Mouse (Mus musculus): ENCODE data around the gene Cuta. TPM values are rescaled to one million over a fixed set of nuclear protein-coding genes. Genes with fewer than 3 reads are reported as not detected.
"Not testable (repeated sequence)": the region's sequence is repeated elsewhere in the genome, so short reads cannot be mapped to it uniquely, and the experiment has no call there.

The Cuta gene
- total and polyA plus RNA-seq, 2 experiments from 2014 or later: 44.4 to 147 TPM

DNA sequence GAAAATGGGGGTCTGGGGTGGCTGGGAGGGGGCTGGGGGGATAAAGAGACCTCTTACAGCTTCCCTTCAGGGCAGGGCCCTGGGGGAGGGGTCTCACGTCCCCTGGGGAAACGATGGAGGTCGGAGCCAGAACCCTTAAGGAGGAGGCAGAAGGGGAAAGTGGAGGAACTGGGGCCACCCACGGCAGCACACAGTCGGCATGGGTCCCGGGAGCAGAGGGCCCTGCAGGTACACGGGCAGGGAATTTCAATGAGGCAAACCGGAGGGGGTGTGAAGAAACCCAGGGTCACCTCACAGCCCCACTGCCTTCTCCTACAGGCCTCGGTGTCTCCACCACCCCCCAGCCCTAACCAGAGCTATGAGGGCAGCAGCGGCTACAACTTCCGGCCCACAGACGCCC is 2.9 kb downstream of the Cuta start:
- H3K9me3 ChIP-seq (ENCODE audit: low read length): no peaks in the 10 kb centered on the region
- H3K27ac ChIP-seq (ENCODE audit: low read depth, low read length): no peak overlapping the region
- H3K36me3 ChIP-seq (ENCODE audit: insufficient read depth): peaks cover 26% of the 10 kb centered on the region
- 84% methylated on average over 12 of the region's 12 CpGs for WGBS
- H3K9ac ChIP-seq: no peak overlapping the region
- DNase-seq (no peak), ATAC-seq (no peak)
- H3K4me3 ChIP-seq (ENCODE audit: low read depth, low read length): no peak overlapping the region
- H3K27me3 ChIP-seq (ENCODE audit: insufficient read depth, low read length): no peaks in the 10 kb centered on the region
- H3K4me2 ChIP-seq (ENCODE audit: low read depth): no peak overlapping the region
- H3K4me1 ChIP-seq (ENCODE audit: insufficient read depth): peaks cover 9% of the 10 kb centered on the region
- TF ChIP-seq CTCF (IDR thresholded peaks at IDR 0.05; ENCODE audit: low read depth): no peak

DNA sequence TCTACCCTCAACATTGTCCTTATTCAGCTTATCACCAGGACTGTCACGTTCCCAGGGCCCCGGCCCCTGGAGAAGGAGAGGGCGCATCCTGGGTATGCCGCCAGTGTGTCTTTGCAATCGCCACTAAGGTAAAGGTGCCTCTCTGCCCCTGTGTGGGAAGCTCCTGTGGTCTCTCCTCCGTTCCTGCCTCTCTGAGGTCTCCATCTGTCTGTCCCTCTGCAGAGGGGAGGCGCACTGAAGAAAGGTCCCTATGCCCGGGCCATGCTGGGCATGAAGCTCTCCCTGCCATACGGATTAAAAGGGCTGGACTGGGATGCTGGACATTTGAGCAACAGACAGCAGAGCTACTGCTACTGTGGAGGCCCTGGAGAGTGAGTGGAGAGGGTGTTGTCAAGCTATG is 4.3 kb downstream of the Cuta start:
- TF ChIP-seq CTCF (IDR thresholded peaks at IDR 0.05; ENCODE audit: low read depth): no peak
- H3K9ac ChIP-seq: no peak overlapping the region
- H3K4me2 ChIP-seq (ENCODE audit: low read depth): no peak overlapping the region
- no peak overlapping the region for H3K27ac ChIP-seq (ENCODE audit: low read depth, low read length)
- ATAC-seq (no peak), DNase-seq (no peak)
- H3K36me3 ChIP-seq (ENCODE audit: insufficient read depth): peaks cover 26% of the 10 kb centered on the region
- no peaks in the 10 kb centered on the region for H3K27me3 ChIP-seq (ENCODE audit: insufficient read depth, low read length)
- H3K4me1 ChIP-seq (ENCODE audit: insufficient read depth): peaks cover 5% of the 10 kb centered on the region
- no peak overlapping the region for H3K4me3 ChIP-seq (ENCODE audit: low read depth, low read length)
- WGBS: 87% methylated on average over 9 of the region's 9 CpGs
- no peaks in the 10 kb centered on the region for H3K9me3 ChIP-seq (ENCODE audit: low read length)

DNA sequence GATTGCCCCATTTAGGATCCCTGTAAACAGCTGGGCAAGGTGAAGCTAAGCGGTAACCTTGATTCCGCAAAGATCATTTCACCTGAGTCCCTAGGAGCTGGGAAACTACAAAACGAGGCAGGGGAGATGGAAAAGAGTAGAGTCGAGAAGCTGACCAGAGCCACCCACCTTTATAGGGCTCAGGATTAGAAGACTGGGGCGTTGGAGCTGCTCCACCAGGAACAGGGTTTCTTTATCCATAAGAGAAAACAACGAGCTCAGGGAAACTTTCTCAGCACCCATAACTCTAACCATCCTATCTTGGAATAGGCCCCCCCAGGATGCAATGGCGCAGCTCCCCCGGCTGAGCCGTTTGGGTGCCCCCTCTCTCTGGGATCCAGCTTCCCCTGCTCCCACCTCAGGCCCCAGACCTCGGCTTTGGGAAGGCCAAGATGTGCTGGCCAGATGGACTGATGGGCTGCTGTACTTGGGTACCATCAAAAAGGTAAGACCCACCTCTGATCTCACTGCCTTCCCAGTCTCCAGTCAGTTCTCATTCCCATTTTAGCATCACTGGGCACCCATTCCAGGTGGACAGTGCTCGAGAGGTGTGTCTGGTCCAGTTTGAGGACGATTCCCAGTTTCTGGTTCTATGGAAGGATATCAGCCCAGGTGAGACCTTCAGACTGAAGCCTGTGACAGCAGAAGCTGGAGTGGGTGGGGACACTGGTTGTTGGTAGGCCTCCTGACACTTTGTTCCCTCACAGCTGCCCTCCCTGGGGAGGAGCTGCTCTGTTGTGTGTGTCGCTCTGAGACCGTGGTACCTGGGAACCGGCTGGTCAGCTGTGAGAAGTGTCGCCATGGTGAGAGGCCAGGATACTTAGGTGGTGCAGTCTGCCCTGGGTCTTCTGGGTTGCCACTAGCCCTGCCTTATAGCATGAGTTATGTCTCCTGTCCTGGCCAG is 5.2 kb downstream of the Cuta start:
- no peaks in the 10 kb centered on the region for H3K27me3 ChIP-seq (ENCODE audit: insufficient read depth, low read length)
- peak overlapping the region; percentile 64; the same call in 1 of the 2 replicates for H3K9ac ChIP-seq
- peak overlapping the region; percentile 72 for H3K4me3 ChIP-seq (ENCODE audit: low read depth, low read length)
- H3K4me2 ChIP-seq (ENCODE audit: low read depth): peak overlapping the region; percentile 75
- no peak for DNase-seq
- 82% methylated on average over 16 of the region's 16 CpGs for WGBS
- TF ChIP-seq CTCF (IDR thresholded peaks at IDR 0.05; ENCODE audit: low read depth): no peak
- H3K27ac ChIP-seq (ENCODE audit: low read depth, low read length): no peak overlapping the region
- peaks cover 5% of the 10 kb centered on the region for H3K4me1 ChIP-seq (ENCODE audit: insufficient read depth)
- no peaks in the 10 kb centered on the region for H3K9me3 ChIP-seq (ENCODE audit: low read length)
- H3K36me3 ChIP-seq (ENCODE audit: insufficient read depth): peaks cover 26% of the 10 kb centered on the region
- no peak for ATAC-seq

DNA sequence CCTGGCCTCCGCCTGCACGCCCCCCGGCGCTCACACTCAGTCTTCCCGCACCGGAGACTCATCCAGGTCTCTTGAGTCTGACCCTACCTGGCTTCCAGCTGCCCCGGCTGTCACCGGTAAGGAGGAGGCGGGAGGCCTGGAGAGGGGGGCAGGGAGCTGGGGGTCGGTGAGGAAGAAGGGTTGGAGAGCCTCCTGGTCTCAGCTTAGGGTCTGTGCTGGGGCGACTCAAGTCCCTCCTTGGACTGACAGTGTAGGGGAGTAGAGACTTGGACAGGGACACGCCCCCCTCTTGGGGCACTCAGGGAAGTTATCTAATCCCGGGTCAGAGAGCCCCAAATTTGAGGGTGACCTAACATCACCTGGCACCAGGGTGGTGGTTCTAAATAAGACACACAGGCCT is 6.0 kb downstream of the Cuta start:
- H3K27ac ChIP-seq (ENCODE audit: low read depth, low read length): peak overlapping the region; percentile 86
- ATAC-seq (no peak), DNase-seq (no peak)
- TF ChIP-seq CTCF (IDR thresholded peaks at IDR 0.05; ENCODE audit: low read depth): no peak; the same call in 1 of the 2 replicates
- H3K27me3 ChIP-seq (ENCODE audit: insufficient read depth, low read length): no peaks in the 10 kb centered on the region
- H3K4me3 ChIP-seq (ENCODE audit: low read depth, low read length): peak overlapping the region; percentile 72
- H3K4me2 ChIP-seq (ENCODE audit: low read depth): peak overlapping the region; percentile 75
- peaks cover under 1% of the 10 kb centered on the region; the same call in 1 of the 2 replicates for H3K4me1 ChIP-seq (ENCODE audit: insufficient read depth)
- WGBS: 8% methylated on average over 12 of the region's 13 CpGs
- H3K9ac ChIP-seq: peak overlapping the region; percentile 64
- peaks cover 28% of the 10 kb centered on the region for H3K36me3 ChIP-seq (ENCODE audit: insufficient read depth)
- H3K9me3 ChIP-seq (ENCODE audit: low read length): no peaks in the 10 kb centered on the region

DNA sequence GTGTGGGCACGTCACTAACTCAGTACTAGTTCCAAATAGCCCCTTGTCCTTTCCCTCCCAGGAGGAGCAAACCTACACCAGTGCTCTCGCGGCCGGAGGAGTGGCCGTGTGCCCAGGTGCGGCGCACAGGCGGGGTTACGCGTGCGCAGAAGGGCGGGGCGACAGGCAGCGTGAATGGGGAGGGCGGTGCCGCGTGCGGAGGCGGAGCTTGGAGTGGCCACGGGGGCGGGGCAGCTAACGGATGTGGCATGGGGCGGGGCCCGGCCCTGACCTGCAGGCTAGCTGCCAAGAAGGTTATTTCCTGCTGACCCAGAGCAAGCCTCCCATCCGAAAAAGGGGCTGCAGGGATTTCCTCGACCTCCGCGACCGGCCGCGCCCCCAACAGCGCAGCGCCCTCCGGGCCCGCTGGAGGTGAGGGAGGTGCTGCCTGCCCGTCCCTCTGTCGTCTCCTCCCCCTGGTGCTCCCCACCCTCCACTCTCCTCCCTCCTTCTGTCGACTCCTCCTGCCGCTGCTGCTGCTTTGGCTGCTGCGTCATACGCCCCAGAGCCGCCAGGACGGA is 6.5 kb downstream of the Cuta start, which contains the start of gene Phf1:
Gene Phf1, plus strand, starts transcription at position 214 of the 560 bp plus-strand sequence.
- under 1% methylated on average over 33 of the region's 43 CpGs for WGBS
- Histone ChIP-seq H3K36me3 (ENCODE audit: insufficient read depth) (peaks cover 28% of the 10 kb centered on the region), H3K9me3 (ENCODE audit: low read length) (no peaks in the 10 kb centered on the region), H3K9ac (peak within 1 kb of the TSS; percentile 64), H3K27me3 (ENCODE audit: insufficient read depth, low read length) (no peaks in the 10 kb centered on the region), H3K27ac (ENCODE audit: low read depth, low read length) (peak within 1 kb of the TSS; percentile 86), H3K4me3 (ENCODE audit: low read depth, low read length) (peak within 1 kb of the TSS; percentile 72), H3K4me1 (ENCODE audit: insufficient read depth) (no peaks in the 10 kb centered on the region), H3K4me2 (ENCODE audit: low read depth) (peak within 1 kb of the TSS; percentile 75)
- ATAC-seq (peak; percentile 88), DNase-seq (peak; percentile 92)
- peak; percentile 13; the same call in 1 of the 2 replicates for TF ChIP-seq CTCF (IDR thresholded peaks at IDR 0.05; ENCODE audit: low read depth)

GRCm38 (mm10) chr17:26931795-26932194 is 7.6 kb downstream of the Cuta start:
- not testable (repeated sequence) for H3K4me1 ChIP-seq (ENCODE audit: insufficient read depth); ATAC-seq; H3K4me3 ChIP-seq (ENCODE audit: low read depth, low read length); H3K4me2 ChIP-seq (ENCODE audit: low read depth); H3K9ac ChIP-seq; H3K27me3 ChIP-seq (ENCODE audit: insufficient read depth, low read length); H3K9me3 ChIP-seq (ENCODE audit: low read length); H3K27ac ChIP-seq (ENCODE audit: low read depth, low read length)
- DNase-seq: peak; percentile 54
- WGBS: 63% methylated on average over 7 of the region's 7 CpGs
- peak; percentile 65 for TF ChIP-seq CTCF (IDR thresholded peaks at IDR 0.05; ENCODE audit: low read depth)
- H3K36me3 ChIP-seq (ENCODE audit: insufficient read depth): peaks cover 22% of the 10 kb centered on the region

GRCm38 (mm10) chr17:26925414-26925813 is 14.0 kb downstream of the Cuta start:
- H3K27ac ChIP-seq (ENCODE audit: low read depth, low read length); H3K4me3 ChIP-seq (ENCODE audit: low read depth, low read length); H3K27me3 ChIP-seq (ENCODE audit: insufficient read depth, low read length); H3K36me3 ChIP-seq (ENCODE audit: insufficient read depth); ATAC-seq; H3K9me3 ChIP-seq (ENCODE audit: low read length); H3K4me1 ChIP-seq (ENCODE audit: insufficient read depth); DNase-seq; H3K9ac ChIP-seq; H3K4me2 ChIP-seq (ENCODE audit: low read depth): not testable (repeated sequence)
- 98% methylated on average over 9 of the region's 9 CpGs for WGBS

GRCm38 (mm10) chr17:26922368-26922767 is 17.0 kb downstream of the Cuta start:
- H3K9me3 ChIP-seq (ENCODE audit: low read length): not testable (repeated sequence)

DNA sequence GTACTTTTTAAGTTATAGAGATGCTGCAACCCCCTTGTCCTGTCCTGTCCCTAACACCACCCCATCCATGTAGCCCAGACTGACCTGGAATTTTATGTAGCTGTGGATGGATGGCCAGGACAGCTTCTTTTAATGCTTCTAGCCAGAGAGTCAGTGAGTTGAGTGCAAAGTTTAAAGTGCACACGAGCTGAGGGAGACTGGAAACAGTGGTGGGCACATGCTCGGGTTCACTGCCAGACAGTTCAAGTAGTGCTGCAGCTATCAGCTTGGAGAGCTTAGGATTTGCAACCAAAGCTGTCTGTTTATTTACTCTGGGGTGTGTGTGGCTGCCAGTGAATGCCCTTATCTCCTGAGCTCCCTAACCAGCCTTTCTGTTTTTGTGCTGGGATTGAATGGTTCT is 19.9 kb downstream of the Cuta start:
- WGBS: 81% methylated on average over 2 of the region's 2 CpGs
- not testable (repeated sequence) for H3K4me1 ChIP-seq (ENCODE audit: insufficient read depth); H3K36me3 ChIP-seq (ENCODE audit: insufficient read depth); H3K4me3 ChIP-seq (ENCODE audit: low read depth, low read length); DNase-seq; H3K9ac ChIP-seq; H3K27me3 ChIP-seq (ENCODE audit: insufficient read depth, low read length); ATAC-seq; H3K27ac ChIP-seq (ENCODE audit: low read depth, low read length); H3K9me3 ChIP-seq (ENCODE audit: low read length); H3K4me2 ChIP-seq (ENCODE audit: low read depth)

More at GRCm38 (mm10) chr17:26922368-26922767, 17.0 kb downstream of the Cuta start:
- H3K9ac ChIP-seq; H3K4me1 ChIP-seq (ENCODE audit: insufficient read depth); DNase-seq; H3K4me3 ChIP-seq (ENCODE audit: low read depth, low read length); H3K36me3 ChIP-seq (ENCODE audit: insufficient read depth); ATAC-seq; H3K27ac ChIP-seq (ENCODE audit: low read depth, low read length); H3K4me2 ChIP-seq (ENCODE audit: low read depth); H3K27me3 ChIP-seq (ENCODE audit: insufficient read depth, low read length): not testable (repeated sequence)
- WGBS: 95% methylated on average over 5 of the region's 6 CpGs
